Mouse (Mus musculus): Measurements from ENCODE around the gene P2ry2.

DNA sequence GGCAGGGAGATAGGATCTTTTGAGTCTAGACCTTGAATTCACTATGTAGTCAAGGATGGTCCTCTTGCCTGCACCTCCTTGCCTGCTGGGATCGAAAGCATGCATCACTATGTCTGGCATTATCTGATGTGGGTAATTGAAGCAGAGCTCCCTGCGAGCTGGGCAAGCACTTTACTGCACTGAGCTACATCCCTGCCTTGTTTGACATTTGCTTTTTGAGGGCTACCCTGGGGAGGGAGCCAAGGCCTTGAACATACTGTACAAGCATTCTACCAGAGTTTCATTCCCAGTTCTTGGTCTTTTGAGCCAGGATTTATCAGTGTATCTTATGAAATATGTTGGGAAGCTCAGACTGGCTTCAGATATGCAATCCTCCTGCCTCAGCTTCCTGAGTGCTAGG, 40.5 kb upstream of the P2ry2 start:
- TF ChIP-seq POLR2A (IDR thresholded peaks at IDR 0.05; ENCODE audit: control insufficient read depth, low read depth, low read length) (no peak), CTCF (IDR thresholded peaks at IDR 0.05; ENCODE audit: control insufficient read depth, insufficient read depth, insufficient replicate concordance, low read depth, low read length) (no peak)

All from testis, adult 2 months (tissue).